Mouse (Mus musculus) duodenum, adult 2 months (tissue): ENCODE data around the gene Cx3cl1. TPM values are rescaled to one million over a fixed set of nuclear protein-coding genes. Genes with fewer than 3 reads are reported as not detected.

ENCODE experiments used
- polyA plus RNA-seq: library from polyadenylated mRNA; depleted of rRNA; stranded (reverse); fragments of >200 nt; gene quantifications from 2 replicates; pipeline ENCODE4 v1.2.3, GENCODE M21; 2012; ENCODE audit warnings: low replicate concordance; rRNA removed

Gene Cx3cl1
- 115 and 144 TPM in 2 replicates for polyA plus RNA-seq

GRCm38 (mm10) chr8:94771941-94772670 is at the start of gene Cx3cl1:
Gene Cx3cl1 (plus strand): TSS chr8:94772009.

GRCm38 (mm10) chr8:94745476-94746184 is 26.2 kb upstream of the Cx3cl1 start, which contains the start of gene Ccl22:
Gene Ccl22 (plus strand): TSS chr8:94745590.

GRCm38 (mm10) chr8:94810153-94810552 is 38.3 kb downstream of the Cx3cl1 start, which contains the start of gene Ccl17:
Gene Ccl17 (plus strand): TSS chr8:94810453.

Other genes with a start within 250 kb of the Cx3cl1 start
- gene Cpne2, start 239.0 kb upstream of the Cx3cl1 start, polyA plus RNA-seq, result 44.4 and 101 TPM in 2 replicates
- gene Rspry1, start 170.1 kb upstream of the Cx3cl1 start, polyA plus RNA-seq, result 1.6 and 1.9 TPM in 2 replicates
- 23.5 and 24.4 TPM in 2 replicates for gene Fam192a, start 170.0 kb upstream of the Cx3cl1 start, polyA plus RNA-seq
- 45.4 and 52.0 TPM in 2 replicates for gene Arl2bp, start 105.4 kb upstream of the Cx3cl1 start, polyA plus RNA-seq
- gene Pllp, start 75.7 kb upstream of the Cx3cl1 start, polyA plus RNA-seq, result 48.1 and 54.6 TPM in 2 replicates
- 1.0 and 3.1 TPM in 2 replicates for gene Ccl22, start 26.4 kb upstream of the Cx3cl1 start, polyA plus RNA-seq
- gene Ccl17, start 38.4 kb downstream of the Cx3cl1 start, polyA plus RNA-seq, result 1.1 TPM in 1 of 2 replicates, not detected in the other
- gene Coq9, start 66.3 kb downstream of the Cx3cl1 start, polyA plus RNA-seq, result 237 and 242 TPM in 2 replicates
- gene Ciapin1, start 66.3 kb downstream of the Cx3cl1 start, polyA plus RNA-seq, result 77.8 and 124 TPM in 2 replicates
- 36.8 and 50.6 TPM in 2 replicates for gene Polr2c, start 85.4 kb downstream of the Cx3cl1 start, polyA plus RNA-seq
- gene Dok4, start 104.3 kb downstream of the Cx3cl1 start, polyA plus RNA-seq, result 43.2 and 98.0 TPM in 2 replicates
- gene Ccdc102a, start 146.1 kb downstream of the Cx3cl1 start, polyA plus RNA-seq, result 7.1 and 8.5 TPM in 2 replicates
- gene Adgrg5, start 151.7 kb downstream of the Cx3cl1 start, polyA plus RNA-seq, result 7.2 and 10.5 TPM in 2 replicates
- 29.3 and 63.5 TPM in 2 replicates for gene Adgrg1, start 202.7 kb downstream of the Cx3cl1 start, polyA plus RNA-seq
- gene Adgrg3, start 245.7 kb downstream of the Cx3cl1 start, polyA plus RNA-seq, result 4.8 and 5.7 TPM in 2 replicates